Mouse (Mus musculus): ENCODE measurements around the gene Odf3l1. TPM values are rescaled to one million over a fixed set of nuclear protein-coding genes. Genes with fewer than 3 reads are reported as not detected.

The Odf3l1 gene
- polyA plus RNA-seq (2014; fragmentation: Illumina TruSeq; extraction: RNeasy Lipid Tissue Mini Kit (QIAGEN cat#74804); ENCODE audit: low replicate concordance): not detected

DNA sequence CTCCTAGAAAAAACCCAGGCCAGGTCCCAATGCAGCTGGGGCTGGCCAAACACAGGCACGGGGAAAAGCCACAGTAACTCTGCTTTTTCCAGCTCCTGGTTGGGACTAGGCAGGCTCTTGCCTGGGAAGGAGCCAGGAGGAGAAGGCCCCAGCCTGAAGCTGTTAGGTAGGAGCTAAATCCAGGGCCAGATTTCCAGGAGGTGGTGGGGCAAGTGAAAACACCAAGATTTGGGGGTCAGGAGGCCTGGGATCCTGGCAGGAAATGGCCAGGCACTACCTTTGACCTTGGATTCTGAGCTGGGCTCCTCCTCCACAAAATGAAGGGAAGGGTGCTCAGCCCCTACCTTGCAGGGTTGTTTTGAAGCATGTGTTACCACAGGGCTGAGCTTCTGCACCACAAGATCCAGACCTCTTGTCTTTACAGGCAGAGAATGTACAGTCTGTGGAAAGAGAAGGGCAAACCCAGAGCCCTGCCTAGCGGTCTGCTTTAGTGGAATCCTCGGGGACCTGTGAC lies at the start of gene Odf3l1:
Odf3l1 (minus strand) TSS at position 464 of the 514 bp plus-strand sequence.

GRCm38 (mm10) chr9:56864832-56865231 lies 353 bp upstream of the Odf3l1 start, which contains the start of gene Cspg4:
TSS of gene Cspg4 (plus strand) at chr9:56865033.

Other genes with a start within 250 kb of the Odf3l1 start
- not detected for gene Lingo1, start 68.2 kb downstream of the Odf3l1 start, polyA plus RNA-seq (2014; fragmentation: Illumina TruSeq; extraction: RNeasy Lipid Tissue Mini Kit (QIAGEN cat#74804); ENCODE audit: low replicate concordance)
- gene Cspg4, start 354 bp upstream of the Odf3l1 start, polyA plus RNA-seq (2014; fragmentation: Illumina TruSeq; extraction: RNeasy Lipid Tissue Mini Kit (QIAGEN cat#74804); ENCODE audit: low replicate concordance): 0.37 TPM
- gene Snx33, start 63.7 kb upstream of the Odf3l1 start, polyA plus RNA-seq (2014; fragmentation: Illumina TruSeq; extraction: RNeasy Lipid Tissue Mini Kit (QIAGEN cat#74804); ENCODE audit: low replicate concordance): 0.37 TPM
- 29.0 TPM for gene Imp3, start 72.8 kb upstream of the Odf3l1 start, polyA plus RNA-seq (2014; fragmentation: Illumina TruSeq; extraction: RNeasy Lipid Tissue Mini Kit (QIAGEN cat#74804); ENCODE audit: low replicate concordance)
- gene Snupn, start 86.2 kb upstream of the Odf3l1 start, polyA plus RNA-seq (2014; fragmentation: Illumina TruSeq; extraction: RNeasy Lipid Tissue Mini Kit (QIAGEN cat#74804); ENCODE audit: low replicate concordance): 3.8 TPM
- 14.0 TPM for gene Ptpn9, start 130.2 kb upstream of the Odf3l1 start, polyA plus RNA-seq (2014; fragmentation: Illumina TruSeq; extraction: RNeasy Lipid Tissue Mini Kit (QIAGEN cat#74804); ENCODE audit: low replicate concordance)
- 19.8 TPM for gene Sin3a, start 207.4 kb upstream of the Odf3l1 start, polyA plus RNA-seq (2014; fragmentation: Illumina TruSeq; extraction: RNeasy Lipid Tissue Mini Kit (QIAGEN cat#74804); ENCODE audit: low replicate concordance)

Data from small intestine, adult 10 weeks (tissue).